Mouse (Mus musculus) adrenal gland, adult 8-10 months (tissue): ENCODE measurements around the gene Btbd7. TPM values are rescaled to one million over a fixed set of nuclear protein-coding genes. Genes with fewer than 3 reads are reported as not detected.

Experiments
- DNase-seq: peaks from one replicate; pipeline ENCODE4 v3.0.0; 2022
- total RNA-seq, 4 experiments: library from RNA; stranded (reverse); gene quantifications; 2 replicates each; pipeline ENCODE4 v1.2.4; 2022

Btbd7 gene
- total RNA-seq, 4 experiments from 2014 or later: 44.9 to 59.5 (median 54.3) TPM

GRCm38 (mm10) chr12:102730798-102731619 is 147.3 kb downstream of the Btbd7 start:
- DNase-seq: peak; percentile 55

Other genes with a start within 250 kb of the Btbd7 start
- 100 to 1,000 TPM in 2 of 4 experiments, 10 to 100 TPM in 2; 49.2 to 139 (median 86.7) TPM for gene Itpk1, start 173.5 kb downstream of the Btbd7 start, total RNA-seq
- 10 to 100 TPM in 3 of 4 experiments, 1 to 10 TPM in 1; 8.2 to 13.6 (median 11.5) TPM for gene Moap1, start 134.8 kb downstream of the Btbd7 start, total RNA-seq
- 1 to 10 TPM; 7.2 to 8.8 (median 7.7) TPM for gene Tmem251, start 134.7 kb downstream of the Btbd7 start, total RNA-seq
- not detected for gene Gm28051, start 120.7 kb downstream of the Btbd7 start, total RNA-seq
- gene Gon7, start 120.7 kb downstream of the Btbd7 start, total RNA-seq: 10 to 100 TPM; 12.1 to 16.5 (median 14.6) TPM
- 10 to 100 TPM; 30.2 to 41.2 (median 36.3) TPM for gene Ubr7, start 120.5 kb downstream of the Btbd7 start, total RNA-seq
- 1 to 10 TPM; 6.1 to 8.9 (median 7.5) TPM for gene Gm20604, start 119.8 kb downstream of the Btbd7 start, total RNA-seq
- gene Cox8c, start 20.8 kb upstream of the Btbd7 start, total RNA-seq: not detected
- gene Unc79, start 70.4 kb upstream of the Btbd7 start, total RNA-seq: 1 to 10 TPM; 7.0 to 9.9 (median 8.6) TPM